Mouse (Mus musculus): Measurements from ENCODE around the gene Atrnl1.

DNA sequence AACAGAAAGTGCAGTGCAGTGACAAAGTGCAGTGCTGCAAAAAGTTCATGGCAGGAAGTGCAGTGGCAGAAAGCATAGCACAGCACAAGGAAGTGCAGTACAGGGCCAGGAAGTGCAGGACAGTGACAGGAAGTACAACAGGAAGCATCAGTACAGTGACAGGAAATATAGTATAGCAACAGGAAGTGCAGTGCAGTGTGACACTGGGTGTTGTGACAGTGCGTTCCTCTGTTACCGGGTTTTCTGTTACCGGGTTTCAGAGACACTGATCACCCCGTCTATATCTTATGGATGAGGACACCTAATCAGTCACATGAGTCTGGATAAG is 38.1 kb downstream of the Atrnl1 start:
- TF ChIP-seq CTCF (IDR thresholded peaks at IDR 0.05; ENCODE audit: insufficient read depth, low read depth, low read length) (no peak), POLR2A (IDR thresholded peaks at IDR 0.05; ENCODE audit: insufficient read depth, low read depth, low read length) (no peak)
